Mouse (Mus musculus) neural tube, embryonic 11.5 days (tissue): Measurements from ENCODE around the gene Srxn1. TPM values are rescaled to one million over a fixed set of nuclear protein-coding genes. Genes with fewer than 3 reads are reported as not detected.

Experiments
- ATAC-seq: fragments of 200-750 bp; cut with Nextera tagmentation; 2 replicates; pipeline ENCODE4 v1.8.0; 2017; ENCODE audit warnings: moderate number of reproducible peaks, mild to moderate bottlenecking, moderate TSS enrichment, moderate library complexity; ENCODE audit not compliant: insufficient read depth, low FRiP score, low TSS enrichment
- DNase-seq: peaks from one replicate; pipeline ENCODE4 v3.0.0-alpha.2; 2015; ENCODE audit warnings: low spot score
- H3K27ac ChIP-seq: fragments of 300-500 bp; sonication (generic); 2 replicates; pipeline ENCODE4 v1.5.1; 2014; ENCODE audit warnings: low read depth, mild to moderate bottlenecking, low read length
- H3K27me3 ChIP-seq: fragments of 300-500 bp; sonication (generic); 2 replicates; pipeline ENCODE4 v1.6.1; 2014; ENCODE audit warnings: mild to moderate bottlenecking, low read length, mixed read lengths; ENCODE audit not compliant: control insufficient read depth, insufficient read depth
- H3K36me3 ChIP-seq: fragments of 300-500 bp; sonication (generic); 2 replicates; pipeline ENCODE4 v1.6.1; 2014; ENCODE audit warnings: mild to moderate bottlenecking, low read length, moderate library complexity, mixed read lengths; ENCODE audit not compliant: control insufficient read depth, insufficient read depth
- H3K4me1 ChIP-seq: fragments of 300-500 bp; sonication (generic); 2 replicates; pipeline ENCODE4 v1.6.1; 2014; ENCODE audit warnings: low read length, mixed read lengths; ENCODE audit not compliant: control insufficient read depth, insufficient read depth
- H3K4me2 ChIP-seq: fragments of 300-500 bp; sonication (generic); 2 replicates; pipeline ENCODE4 v1.6.1; 2014; ENCODE audit warnings: low read depth, mild to moderate bottlenecking, moderate library complexity
- H3K4me3 ChIP-seq: fragments of 300-500 bp; sonication (generic); 2 replicates; pipeline ENCODE4 v1.5.1; 2014; ENCODE audit warnings: low read depth, low read length
- H3K9ac ChIP-seq: fragments of 300-500 bp; sonication (generic); 2 replicates; pipeline ENCODE4 v1.6.1; 2014; ENCODE audit warnings: mild to moderate bottlenecking, low read length
- H3K9me3 ChIP-seq: fragments of 300-500 bp; sonication (generic); 2 replicates; pipeline ENCODE4 v1.6.1; 2016; ENCODE audit warnings: low read length; ENCODE audit not compliant: control insufficient read depth
- WGBS: fragments of 180-500 bp; shearing (Covaris S2); extraction: QIAGEN DNeasy Blood & Tissue Kit; methylation state at CpG from one replicate; pipeline ENCODE4 v1.1.7; 2014; 5-methylcytosine and 5-hydroxymethylcytosine counted together
- polyA plus RNA-seq: library from polyadenylated mRNA; unstranded; fragments of >200 nt; fragmentation: Nextera tagmentation; extraction: Ambion mirVana; gene quantifications from 2 replicates; pipeline ENCODE4 v1.2.1, GENCODE M21; 2014

Srxn1 gene
- polyA plus RNA-seq, 1 experiment from 2014 or later, result 18.8 TPM

GRCm38 (mm10) chr2:152141491-152141890 lies 36.2 kb downstream of the Srxn1 start:
- Histone ChIP-seq H3K36me3 (no peaks in the 10 kb centered on the region), H3K4me1 (peaks cover 30% of the 10 kb centered on the region), H3K27me3 (peaks cover 12% of the 10 kb centered on the region), H3K9ac (peak overlapping the region; percentile 50), H3K4me3 (peak overlapping the region; percentile 24; the same call in 1 of the 2 replicates), H3K9me3 (no peaks in the 10 kb centered on the region), H3K4me2 (peak overlapping the region; percentile 95), H3K27ac (peak overlapping the region; percentile 68)
- DNase-seq, result no peak
- 40% methylated on average over 1 of the region's 1 CpGs for WGBS
- no peak for ATAC-seq

GRCm38 (mm10) chr2:152142046-152142445 lies 36.7 kb downstream of the Srxn1 start:
- peak overlapping the region; percentile 95 for H3K4me2 ChIP-seq
- DNase-seq, result peak; percentile 81
- no peaks in the 10 kb centered on the region for H3K36me3 ChIP-seq
- H3K27ac ChIP-seq, result peak overlapping the region; percentile 68
- peaks cover 30% of the 10 kb centered on the region for H3K4me1 ChIP-seq
- peaks cover 12% of the 10 kb centered on the region for H3K27me3 ChIP-seq
- peak overlapping the region; percentile 24 for H3K4me3 ChIP-seq
- no peaks in the 10 kb centered on the region for H3K9me3 ChIP-seq
- peak; percentile 71 for ATAC-seq
- under 1% methylated on average over 13 of the region's 13 CpGs for WGBS
- H3K9ac ChIP-seq, result peak overlapping the region; percentile 50

- peak overlapping the region; percentile 50; the same call in 1 of the 2 replicates for H3K9ac ChIP-seq
These were observed 37.3 kb downstream of the Srxn1 start for GRCm38 (mm10) chr2:152142571-152142970.

GRCm38 (mm10) chr2:152143279-152144157 lies 38.2 kb downstream of the Srxn1 start, which contains the start of gene Tcf15:
Tcf15 (plus strand) TSS chr2:152143561.
- under 1% methylated on average over 103 of the region's 118 CpGs for WGBS

More at GRCm38 (mm10) chr2:152142571-152142970, 37.3 kb downstream of the Srxn1 start:
- Histone ChIP-seq H3K4me3 (peak overlapping the region; percentile 59), H3K36me3 (no peaks in the 10 kb centered on the region), H3K4me1 (peaks cover 30% of the 10 kb centered on the region), H3K27me3 (peaks cover 12% of the 10 kb centered on the region), H3K4me2 (peak overlapping the region; percentile 95), H3K27ac (peak overlapping the region; percentile 68), H3K9me3 (no peaks in the 10 kb centered on the region)
- ATAC-seq (0 out of 2 replicates have a peak, but pooled peaks have one; percentile 21), DNase-seq (no peak)
- WGBS, result 3% methylated on average over 11 of the region's 11 CpGs

GRCm38 (mm10) chr2:152144158-152144450 lies 38.8 kb downstream of the Srxn1 start:
- ATAC-seq (no peak), DNase-seq (no peak)
- peak overlapping the region; percentile 68 for H3K9ac ChIP-seq

More at GRCm38 (mm10) chr2:152143279-152144157, 38.2 kb downstream of the Srxn1 start, which contains the start of gene Tcf15:
- Histone ChIP-seq H3K4me2 (peak within 1 kb of the TSS; percentile 95), H3K27ac (peak within 1 kb of the TSS; percentile 68), H3K4me3 (peak within 1 kb of the TSS; percentile 59), H3K4me1 (peaks cover 30% of the 10 kb centered on the region), H3K9ac (peak within 1 kb of the TSS; percentile 68), H3K9me3 (no peaks in the 10 kb centered on the region), H3K36me3 (no peaks in the 10 kb centered on the region), H3K27me3 (peaks cover 12% of the 10 kb centered on the region)
- DNase-seq, result peak; percentile 83
- ATAC-seq, result peak; percentile 69

GRCm38 (mm10) chr2:152144501-152144900 lies 39.2 kb downstream of the Srxn1 start:
- ATAC-seq, result no peak
- Histone ChIP-seq H3K9ac (0 out of 2 replicates have a peak overlapping the region, but pooled peaks have one; percentile 10), H3K4me3 (peak overlapping the region; percentile 59), H3K4me1 (peaks cover 30% of the 10 kb centered on the region), H3K27ac (no peak overlapping the region), H3K36me3 (no peaks in the 10 kb centered on the region), H3K9me3 (no peaks in the 10 kb centered on the region), H3K4me2 (peak overlapping the region; percentile 95), H3K27me3 (peaks cover 12% of the 10 kb centered on the region)
- 56% methylated on average over 5 of the region's 5 CpGs for WGBS
- DNase-seq, result no peak

More at GRCm38 (mm10) chr2:152144158-152144450, 38.8 kb downstream of the Srxn1 start:
- Histone ChIP-seq H3K36me3 (no peaks in the 10 kb centered on the region), H3K27me3 (peaks cover 12% of the 10 kb centered on the region), H3K4me2 (peak overlapping the region; percentile 95), H3K4me1 (peaks cover 30% of the 10 kb centered on the region), H3K4me3 (peak overlapping the region; percentile 59), H3K9me3 (no peaks in the 10 kb centered on the region), H3K27ac (no peak overlapping the region)
- WGBS, result 8% methylated on average over 9 of the region's 9 CpGs

GRCm38 (mm10) chr2:152145711-152146110 lies 40.4 kb downstream of the Srxn1 start:
- H3K4me1 ChIP-seq, result peaks cover 30% of the 10 kb centered on the region
- ATAC-seq, result no peak
- no peaks in the 10 kb centered on the region for H3K36me3 ChIP-seq
- no peak for DNase-seq
- WGBS, result 65% methylated on average over 2 of the region's 2 CpGs
- H3K27me3 ChIP-seq, result peaks cover 12% of the 10 kb centered on the region
- H3K9ac ChIP-seq, result peak overlapping the region; percentile 23; the same call in 1 of the 2 replicates
- H3K27ac ChIP-seq, result no peak overlapping the region
- H3K4me3 ChIP-seq, result no peak overlapping the region
- no peaks in the 10 kb centered on the region for H3K9me3 ChIP-seq
- peak overlapping the region; percentile 95 for H3K4me2 ChIP-seq

GRCm38 (mm10) chr2:152147079-152147478 lies 41.8 kb downstream of the Srxn1 start:
- WGBS, result 59% methylated on average over 3 of the region's 3 CpGs
- Histone ChIP-seq H3K9me3 (no peaks in the 10 kb centered on the region), H3K27me3 (peaks cover 12% of the 10 kb centered on the region), H3K4me3 (no peak overlapping the region), H3K4me1 (peaks cover 22% of the 10 kb centered on the region), H3K27ac (no peak overlapping the region), H3K36me3 (no peaks in the 10 kb centered on the region), H3K9ac (no peak overlapping the region), H3K4me2 (no peak overlapping the region)
- DNase-seq (no peak), ATAC-seq (no peak)
